Mouse (Mus musculus): ENCODE results near the gene Ngdn.
"Not testable (repeated sequence)": the region's sequence is repeated elsewhere in the genome, so short reads cannot be mapped to it uniquely, and the experiment has no call there.

Ngdn gene

DNA sequence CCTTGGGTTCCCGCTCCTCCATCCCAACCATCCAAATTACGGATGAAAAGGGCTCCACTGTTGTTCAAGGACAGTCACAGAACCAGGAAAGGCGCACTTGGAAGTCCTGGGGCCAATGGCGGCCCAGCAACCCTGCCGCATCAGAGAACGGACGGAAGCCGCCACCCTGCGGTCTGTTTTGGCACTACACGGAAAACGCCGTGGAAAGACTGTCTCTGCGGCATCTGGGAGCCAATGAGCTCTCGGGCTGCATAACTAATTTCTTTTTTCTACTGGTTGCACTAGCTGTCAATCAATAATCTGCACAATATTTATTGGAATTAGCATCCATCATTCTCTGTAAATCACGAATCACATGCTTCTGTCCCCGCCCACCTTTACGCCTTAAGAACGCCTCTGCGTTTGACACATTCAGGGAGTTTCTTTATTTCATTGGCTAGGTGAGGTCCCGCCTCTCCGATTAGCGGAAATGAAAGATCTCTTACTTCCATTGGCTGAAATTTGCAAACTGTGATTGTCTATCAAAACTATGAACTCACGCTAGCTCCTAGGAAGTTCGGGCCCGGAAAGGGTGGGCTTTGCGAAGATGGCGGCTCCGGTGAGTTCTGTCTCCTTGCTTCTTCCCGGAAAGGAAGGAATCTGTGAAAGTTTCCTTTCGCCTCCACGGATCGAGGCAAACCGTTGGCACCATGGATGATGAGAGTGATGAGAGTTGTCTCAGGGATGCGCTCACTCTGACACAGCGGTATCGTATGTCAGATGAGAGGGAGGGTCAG lies at the start of gene Ngdn:
Gene Ngdn, plus strand, starts transcription at position 464 of the 776 bp plus-strand sequence.
- peak; percentile 100 for DNase-seq

DNA sequence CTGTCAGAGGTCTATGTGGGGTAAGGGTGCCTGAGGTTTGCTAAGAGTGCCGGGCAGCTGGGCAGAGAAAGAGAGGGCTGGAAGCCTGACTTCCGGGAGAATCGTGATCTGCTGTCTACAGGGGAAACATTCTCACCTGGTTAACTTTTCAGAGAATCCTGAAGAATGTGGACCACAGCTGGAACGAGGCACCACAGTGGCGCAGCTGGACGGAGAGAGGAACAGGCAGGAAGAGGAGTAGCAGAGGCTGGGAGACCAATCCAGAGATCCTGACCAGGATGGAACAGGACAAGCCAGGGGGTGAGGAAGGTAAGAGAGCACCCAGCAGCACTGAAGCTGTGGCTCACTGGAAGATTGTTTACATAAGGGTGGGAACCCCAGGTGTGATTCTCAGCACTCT lies 49.6 kb upstream of the Ngdn start:
- no peak for DNase-seq

DNA sequence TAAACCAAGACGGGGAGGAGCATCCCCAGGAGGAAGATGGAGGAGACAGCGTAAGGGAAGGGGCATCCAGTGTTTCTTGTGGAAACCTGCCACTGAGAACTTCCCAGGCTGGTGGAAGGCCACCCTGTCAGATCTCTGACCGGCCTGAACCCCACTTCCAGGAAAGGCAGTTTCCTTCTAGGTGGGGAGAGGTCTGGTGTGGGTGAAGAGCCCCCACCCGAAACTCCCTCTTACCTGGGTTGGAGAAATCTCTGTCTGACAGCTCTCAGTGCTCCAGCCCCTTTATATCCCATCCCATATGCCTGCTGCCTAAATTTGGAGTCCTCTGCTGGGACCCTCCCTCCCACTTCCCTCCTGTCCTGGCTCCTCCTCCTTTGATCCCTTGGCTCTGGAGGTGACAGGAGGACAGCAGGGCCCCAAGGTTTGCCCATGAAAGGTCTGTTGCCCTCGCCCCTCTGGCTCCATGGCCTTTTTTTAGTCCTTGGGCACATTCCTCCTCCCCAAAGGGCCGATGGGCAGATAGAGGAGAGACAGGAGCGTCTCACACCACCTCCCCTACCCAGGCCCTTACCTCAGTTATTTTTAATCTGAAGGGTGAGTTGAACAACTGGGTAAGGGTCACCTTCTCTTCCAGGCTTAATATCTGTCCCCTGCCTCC lies 48.8 kb upstream of the Ngdn start, which contains the start of gene Myh6:
Gene Myh6, minus strand, starts transcription at position 608 of the 658 bp plus-strand sequence.
- DNase-seq, result no peak

DNA sequence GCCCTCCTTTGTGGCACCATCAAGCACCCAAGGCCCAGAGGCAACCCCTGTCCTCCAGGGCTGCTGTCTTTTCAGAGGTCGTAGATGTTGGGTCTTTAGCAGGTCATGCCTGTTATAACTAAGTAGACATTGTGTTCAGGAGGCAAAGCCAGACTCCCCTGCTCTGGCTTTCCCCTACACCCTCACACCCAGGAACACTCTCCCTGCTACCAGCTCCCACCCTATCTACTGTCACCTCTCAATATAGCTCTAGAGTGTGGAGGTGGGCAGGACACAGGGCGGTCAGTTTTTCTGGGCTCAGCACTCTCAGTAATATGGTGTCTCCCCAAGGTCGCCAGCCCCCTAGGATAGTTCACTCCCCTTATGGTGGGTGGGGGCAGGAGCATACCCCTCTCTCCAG lies 47.4 kb upstream of the Ngdn start:
- DNase-seq, result no peak

- DNase-seq, result no peak
These were observed 46.9 kb upstream of the Ngdn start for GRCm38 (mm10) chr14:54968344-54968743.

DNA sequence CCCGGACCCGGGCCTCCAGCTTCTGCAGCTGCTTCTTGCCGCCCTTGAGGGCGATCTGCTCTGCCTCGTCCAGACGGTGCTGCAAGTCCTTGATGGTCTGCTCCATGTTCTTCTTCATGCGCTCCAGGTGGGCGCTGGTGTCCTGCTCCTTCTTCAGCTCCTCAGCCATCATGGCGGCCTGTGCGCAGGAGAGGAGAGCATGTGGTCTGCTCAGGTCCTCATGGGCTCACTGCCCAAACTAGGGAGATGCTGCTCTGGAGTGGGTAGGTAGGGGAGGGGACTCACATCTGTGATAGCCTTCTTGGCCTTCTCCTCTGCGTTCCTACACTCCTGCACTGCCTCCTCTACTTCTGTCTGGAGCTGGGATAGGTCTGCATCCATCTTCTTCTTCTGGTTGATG lies 42.5 kb upstream of the Ngdn start:
- DNase-seq, result not testable (repeated sequence)

DNA sequence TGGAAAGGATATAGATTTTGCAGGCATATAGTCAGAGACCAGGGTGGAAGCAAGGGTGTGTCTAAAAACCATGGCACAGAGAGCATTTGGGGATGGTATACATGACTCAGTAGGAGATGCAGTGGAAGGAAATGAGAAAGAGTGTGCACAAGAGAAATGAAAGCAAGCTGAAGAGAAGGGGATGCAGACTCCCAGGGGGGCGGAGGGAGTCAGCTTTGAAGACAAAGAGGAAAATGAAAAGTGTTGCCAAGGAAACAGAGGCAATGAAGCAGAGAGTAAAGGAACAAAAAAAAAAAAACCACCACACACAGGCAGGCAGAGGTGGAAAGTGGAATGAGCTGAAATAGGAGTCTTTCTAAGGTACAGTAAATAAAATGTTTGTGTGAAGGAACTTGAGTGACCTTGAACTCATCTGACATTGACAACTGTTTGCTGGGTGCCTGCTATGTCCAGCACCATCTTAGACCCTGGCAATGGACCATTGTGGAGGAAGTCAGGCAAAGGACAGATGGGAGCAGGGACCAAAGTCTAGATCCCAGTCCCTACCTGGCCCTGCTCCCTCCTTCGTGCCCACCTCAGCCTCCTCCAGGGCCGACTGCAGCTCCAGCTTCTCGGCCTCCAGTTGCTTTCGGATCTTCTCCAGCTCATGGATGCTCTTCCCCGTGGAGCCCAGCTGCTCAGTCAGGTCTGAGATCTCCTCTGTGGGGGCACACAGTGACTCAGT lies 41.0 kb upstream of the Ngdn start:
- DNase-seq, result no peak

GRCm38 (mm10) chr14:54976633-54977032 lies 38.6 kb upstream of the Ngdn start, which contains the start of gene Gm17428:
Gm17428 (plus strand) TSS chr14:54976933.
- no peak for DNase-seq

DNA sequence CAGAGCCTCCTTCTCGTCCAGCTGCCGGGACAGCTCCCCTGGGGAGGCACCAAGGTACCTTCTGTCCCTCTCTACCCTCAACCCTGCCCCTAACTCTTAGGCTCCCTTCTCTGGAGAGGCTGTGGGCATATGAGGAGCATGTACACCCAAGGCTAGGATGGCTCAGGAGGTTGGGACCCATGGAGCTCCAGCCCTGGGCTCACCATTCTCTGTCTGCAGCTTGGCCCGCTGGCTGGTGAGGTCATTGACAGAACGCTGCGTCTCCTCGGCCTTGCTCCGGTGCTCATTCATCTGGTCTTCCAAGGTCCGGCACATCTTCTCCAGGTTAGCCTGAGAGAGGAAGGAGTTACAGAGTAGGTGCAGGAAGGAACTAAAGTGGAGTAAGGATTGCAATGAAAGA lies 36.6 kb upstream of the Ngdn start:
- DNase-seq, result no peak

GRCm38 (mm10) chr14:54981934-54982333 lies 33.3 kb upstream of the Ngdn start:
- DNase-seq, result no peak

DNA sequence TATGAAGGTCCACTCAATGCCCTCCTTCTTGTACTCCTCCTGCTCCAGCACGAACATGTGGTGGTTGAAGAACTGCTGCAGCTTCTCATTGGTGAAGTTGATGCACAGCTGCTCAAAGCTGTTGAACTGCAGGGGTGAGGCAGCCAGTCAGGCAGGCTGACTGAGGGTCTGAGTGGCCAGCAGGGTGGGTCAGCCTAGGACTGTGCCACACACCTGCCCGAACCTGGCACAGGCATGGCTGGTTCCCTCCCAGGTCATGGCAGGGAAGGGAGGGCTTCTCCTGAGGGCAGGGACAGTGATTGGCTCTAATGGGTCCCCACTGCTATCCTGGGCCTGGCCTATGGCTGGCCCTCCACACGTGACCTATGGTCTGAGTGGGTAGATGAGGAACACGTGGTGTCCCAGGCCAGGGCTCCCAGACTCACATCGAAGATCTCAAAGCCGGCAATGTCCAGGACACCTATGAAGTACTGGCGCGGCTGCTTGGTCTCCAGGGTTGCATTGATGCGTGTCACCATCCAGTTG lies 26.8 kb upstream of the Ngdn start:
- not testable (repeated sequence) for DNase-seq

GRCm38 (mm10) chr14:54988882-54989281 lies 26.4 kb upstream of the Ngdn start:
- no peak for DNase-seq

DNA sequence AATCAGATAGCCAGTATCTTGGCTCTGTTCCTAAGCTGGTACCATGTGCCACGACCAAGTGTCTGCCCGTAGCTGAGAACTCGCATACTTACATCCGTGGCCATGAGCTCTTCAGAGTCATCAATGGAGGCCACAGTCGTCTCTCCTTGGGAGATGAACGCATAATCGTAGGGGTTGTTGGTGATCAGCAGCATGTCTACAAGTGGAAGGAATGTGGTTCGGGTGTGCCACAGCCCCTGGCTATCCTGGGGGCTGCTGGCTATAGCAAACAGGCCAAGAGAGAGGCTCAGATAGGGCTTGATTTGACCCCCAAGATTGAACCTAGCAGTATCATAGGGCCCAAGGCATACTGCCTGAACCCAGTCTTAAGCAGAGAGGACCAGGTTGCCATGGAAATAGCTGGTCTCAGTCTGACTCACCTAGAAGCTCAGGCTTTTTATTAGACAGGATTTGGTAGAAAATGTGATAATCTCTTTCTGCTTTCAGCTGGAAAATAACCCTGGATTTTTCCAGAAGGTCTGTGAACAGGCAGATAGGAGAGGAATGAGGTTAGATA lies 25.3 kb upstream of the Ngdn start:
- DNase-seq, result no peak

DNA sequence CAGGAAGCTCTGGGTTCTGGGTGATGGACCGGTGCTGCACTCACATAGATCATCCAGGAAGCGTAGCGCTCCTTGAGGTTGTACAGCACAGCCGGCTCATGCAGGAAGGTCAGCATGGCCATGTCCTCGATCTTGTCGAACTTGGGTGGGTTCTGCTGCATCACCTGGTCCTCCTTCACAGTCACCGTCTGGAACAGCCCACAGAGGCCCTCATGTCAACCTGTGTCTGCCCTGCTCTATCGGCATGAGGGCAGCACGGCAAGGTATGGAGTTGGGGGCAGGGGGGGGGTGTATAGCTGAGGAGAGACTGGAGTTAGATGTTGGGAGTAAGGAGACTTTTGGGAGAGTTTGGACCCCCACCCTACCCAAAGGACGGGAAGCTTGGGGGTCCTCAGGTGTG lies 23.1 kb upstream of the Ngdn start:
- no peak for DNase-seq

- no peak for DNase-seq
These were observed 21.6 kb upstream of the Ngdn start for GRCm38 (mm10) chr14:54993636-54994035.

- no peak for DNase-seq
These were observed 21.0 kb upstream of the Ngdn start, which contains the start of gene Myh7 for GRCm38 (mm10) chr14:54994136-54994868. Myh7 (minus strand) TSS chr14:54994626.

GRCm38 (mm10) chr14:54994869-54995186 lies 20.4 kb upstream of the Ngdn start:
- DNase-seq, result no peak

GRCm38 (mm10) chr14:54995457-54996138 lies 19.7 kb upstream of the Ngdn start:
- DNase-seq, result no peak

GRCm38 (mm10) chr14:54996793-54997192 lies 18.5 kb upstream of the Ngdn start:
- DNase-seq, result no peak

GRCm38 (mm10) chr14:54997297-54997696 lies 18.0 kb upstream of the Ngdn start:
- DNase-seq, result no peak

DNA sequence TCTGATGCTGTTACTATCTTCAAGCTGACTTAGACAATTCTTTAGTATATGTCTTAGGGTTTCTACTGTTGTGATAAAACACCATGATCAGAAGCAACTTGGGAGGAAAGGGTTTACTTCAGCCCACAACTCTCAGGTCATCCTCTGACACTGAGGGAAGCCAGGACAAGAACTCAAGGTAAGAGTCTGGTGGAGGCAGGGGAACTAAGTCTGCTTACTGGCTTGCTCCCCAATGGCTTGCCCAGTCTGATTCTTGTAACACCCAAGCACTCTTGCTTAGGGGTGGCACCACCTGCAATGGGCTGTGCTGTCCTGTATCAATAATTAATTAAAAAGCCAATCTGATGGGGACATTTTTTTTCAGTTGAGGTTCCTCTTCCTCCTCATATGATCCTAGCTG lies 16.6 kb upstream of the Ngdn start:
- DNase-seq, result no peak

- not testable (repeated sequence) for DNase-seq
These were observed 15.4 kb upstream of the Ngdn start for GRCm38 (mm10) chr14:54999868-55000267.
